Mouse (Mus musculus): ENCODE results near the gene Vwa5b1.
A peak's percentile ranks its signal among the peaks of the same experiment; 100 is the strongest.

The Vwa5b1 gene

GRCm38 (mm10) chr4:138574800-138575606 is 60.7 kb downstream of the Vwa5b1 start:
- DNase-seq = no peak

- no peak for DNase-seq
Observed at GRCm38 (mm10) chr4:138569928-138570327, 65.8 kb downstream of the Vwa5b1 start.

- no peak for DNase-seq
Observed at GRCm38 (mm10) chr4:138568275-138568674, 67.4 kb downstream of the Vwa5b1 start.

GRCm38 (mm10) chr4:138561986-138562385 is 73.7 kb downstream of the Vwa5b1 start:
- DNase-seq = peak; percentile 73

- DNase-seq = no peak
Observed at GRCm38 (mm10) chr4:138555531-138555930, 80.2 kb downstream of the Vwa5b1 start.

- DNase-seq = no peak
Observed at GRCm38 (mm10) chr4:138554934-138555333, 80.8 kb downstream of the Vwa5b1 start.

- no peak for DNase-seq
Observed at GRCm38 (mm10) chr4:138554302-138554701, 81.4 kb downstream of the Vwa5b1 start.

GRCm38 (mm10) chr4:138553516-138553933 is 82.2 kb downstream of the Vwa5b1 start:
- no peak for DNase-seq

- no peak for DNase-seq
Observed at GRCm38 (mm10) chr4:138553116-138553515, 82.6 kb downstream of the Vwa5b1 start.

GRCm38 (mm10) chr4:138551601-138552000 is 84.1 kb downstream of the Vwa5b1 start:
- no peak for DNase-seq

GRCm38 (mm10) chr4:138550557-138550956 is 85.1 kb downstream of the Vwa5b1 start:
- DNase-seq = no peak

- no peak for DNase-seq
Observed at GRCm38 (mm10) chr4:138548960-138549359, 86.7 kb downstream of the Vwa5b1 start.

- DNase-seq = no peak
Observed at GRCm38 (mm10) chr4:138548124-138548561, 87.5 kb downstream of the Vwa5b1 start.

GRCm38 (mm10) chr4:138547556-138547955 is 88.1 kb downstream of the Vwa5b1 start:
- no peak for DNase-seq

- DNase-seq = peak; percentile 34
Observed at GRCm38 (mm10) chr4:138547041-138547440, 88.6 kb downstream of the Vwa5b1 start.

GRCm38 (mm10) chr4:138546241-138546640 is 89.4 kb downstream of the Vwa5b1 start:
- no peak for DNase-seq

- DNase-seq = peak; percentile 17
Observed at GRCm38 (mm10) chr4:138543177-138543576, 92.5 kb downstream of the Vwa5b1 start.

- DNase-seq = no peak
Observed at GRCm38 (mm10) chr4:138538084-138538449, 97.6 kb downstream of the Vwa5b1 start.

GRCm38 (mm10) chr4:138537210-138538083 is 98.2 kb downstream of the Vwa5b1 start:
- no peak for DNase-seq

- no peak for DNase-seq
Observed at GRCm38 (mm10) chr4:138535610-138536009, 100.1 kb downstream of the Vwa5b1 start.

GRCm38 (mm10) chr4:138533877-138534276 is 101.8 kb downstream of the Vwa5b1 start:
- no peak for DNase-seq

GRCm38 (mm10) chr4:138531761-138532160 is 103.9 kb downstream of the Vwa5b1 start:
- DNase-seq = no peak

GRCm38 (mm10) chr4:138530011-138530410 is 105.7 kb downstream of the Vwa5b1 start:
- DNase-seq = no peak

- DNase-seq = no peak
Observed at GRCm38 (mm10) chr4:138525684-138526083, 110.0 kb downstream of the Vwa5b1 start.
